Mouse (Mus musculus): ENCODE results near the gene Atg2a. TPM values are rescaled to one million over a fixed set of nuclear protein-coding genes. Genes with fewer than 3 reads are reported as not detected.

The Atg2a gene
- polyA plus RNA-seq, 1 experiment from 2014 or later, result 4.8 TPM

DNA sequence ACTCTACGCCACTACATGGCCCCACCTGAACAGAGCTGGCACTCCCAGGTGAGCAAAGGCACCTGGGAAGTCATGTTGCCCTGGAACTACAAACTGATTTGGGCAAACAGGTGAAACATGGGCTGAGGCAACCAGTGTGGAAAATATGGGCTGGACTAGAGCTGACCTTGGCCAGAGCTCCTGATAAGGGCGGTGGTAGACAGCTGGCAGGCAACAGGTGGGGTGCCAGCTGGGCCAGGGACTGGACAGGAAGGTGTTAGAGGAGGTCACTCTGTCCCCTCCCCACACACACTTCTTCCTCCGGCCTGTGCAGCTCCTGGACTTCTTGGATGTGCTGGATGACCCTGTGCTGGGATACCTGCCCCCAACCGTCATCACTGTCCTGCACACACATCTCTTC is 11.6 kb downstream of the Atg2a start:
- Histone ChIP-seq H3K4me2 (replicated peaks; ENCODE audit: low read depth) (no peak overlapping the region), H3K27me3 (ENCODE audit: control insufficient read depth, insufficient read depth, low read length) (no peaks in the 10 kb centered on the region), H3K9ac (ENCODE audit: low read length) (no peak overlapping the region), H3K4me3 (ENCODE audit: low read depth, low read length) (no peak overlapping the region), H3K36me3 (ENCODE audit: control insufficient read depth, insufficient read depth, low read length) (peaks cover 60% of the 10 kb centered on the region), H3K4me1 (replicated peaks; ENCODE audit: control insufficient read depth, insufficient read depth) (no peaks in the 10 kb centered on the region), H3K9me3 (ENCODE audit: control insufficient read depth, low read length) (no peaks in the 10 kb centered on the region), H3K27ac (replicated peaks) (no peak overlapping the region)
- DNase-seq (ENCODE audit: low spot score), result no peak
- no peak for ATAC-seq (ENCODE audit: low FRiP score, low TSS enrichment)
- 75% methylated on average over 4 of the region's 4 CpGs for WGBS
- TF ChIP-seq CTCF (IDR thresholded peaks at IDR 0.05; ENCODE audit: low read depth), result no peak
- TF ChIP-seq EP300 (optimal IDR thresholded peaks at IDR 0.05), result no peak

DNA sequence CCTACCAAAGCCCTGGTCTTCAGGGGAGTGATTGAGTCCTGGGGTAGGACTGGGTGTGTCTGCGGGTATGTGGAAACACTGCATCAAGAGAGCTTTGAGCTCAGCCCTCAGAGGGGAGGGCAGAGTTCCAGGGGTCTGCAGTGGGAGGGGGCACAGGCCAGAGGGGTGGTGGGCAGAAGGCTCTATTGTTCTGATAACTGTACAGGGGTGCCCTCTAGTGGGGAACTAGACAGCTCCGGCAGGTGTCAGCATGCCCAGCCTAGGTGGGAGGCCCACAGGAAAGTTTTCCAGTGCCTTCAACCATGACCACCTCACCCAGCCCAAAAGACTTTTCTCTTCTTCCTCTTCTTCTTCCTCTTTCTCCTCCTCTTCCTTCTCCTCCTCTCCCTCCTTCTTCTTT is 19.0 kb downstream of the Atg2a start:
- H3K4me2 ChIP-seq (replicated peaks; ENCODE audit: low read depth), result no peak overlapping the region
- no peak overlapping the region for H3K4me3 ChIP-seq (ENCODE audit: low read depth, low read length)
- H3K27ac ChIP-seq (replicated peaks), result no peak overlapping the region
- TF ChIP-seq CTCF (IDR thresholded peaks at IDR 0.05; ENCODE audit: low read depth) (peak; percentile 59), EP300 (optimal IDR thresholded peaks at IDR 0.05) (no peak)
- 69% methylated on average over 2 of the region's 2 CpGs for WGBS
- DNase-seq (ENCODE audit: low spot score) (no peak), ATAC-seq (ENCODE audit: low FRiP score, low TSS enrichment) (no peak)
- no peaks in the 10 kb centered on the region for H3K27me3 ChIP-seq (ENCODE audit: control insufficient read depth, insufficient read depth, low read length)
- peaks cover 26% of the 10 kb centered on the region for H3K36me3 ChIP-seq (ENCODE audit: control insufficient read depth, insufficient read depth, low read length)
- H3K9me3 ChIP-seq (ENCODE audit: control insufficient read depth, low read length), result no peaks in the 10 kb centered on the region
- H3K4me1 ChIP-seq (replicated peaks; ENCODE audit: control insufficient read depth, insufficient read depth), result no peaks in the 10 kb centered on the region
- H3K9ac ChIP-seq (ENCODE audit: low read length), result no peak overlapping the region

DNA sequence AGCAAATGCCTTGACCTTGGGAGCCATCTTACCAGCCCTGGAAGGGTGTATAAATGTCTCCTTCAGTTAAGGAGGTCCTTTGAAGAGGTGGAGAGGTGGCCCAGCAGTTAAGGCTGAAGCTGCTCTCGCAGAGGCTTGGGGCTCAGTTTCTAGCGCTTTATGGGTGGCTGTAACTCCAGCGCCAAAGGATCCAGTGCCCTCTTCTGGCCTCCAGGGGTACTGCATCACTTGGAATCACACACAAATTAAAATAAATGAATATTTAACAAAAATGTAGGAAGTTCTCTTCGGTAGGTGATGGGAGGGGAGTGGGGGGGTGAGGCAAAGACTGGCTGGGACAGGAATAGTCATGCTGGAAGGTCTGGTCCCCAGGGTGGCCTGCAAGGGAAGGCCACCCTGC is 19.5 kb downstream of the Atg2a start:
- no peak overlapping the region for H3K9ac ChIP-seq (ENCODE audit: low read length)
- H3K4me1 ChIP-seq (replicated peaks; ENCODE audit: control insufficient read depth, insufficient read depth), result no peaks in the 10 kb centered on the region
- H3K4me2 ChIP-seq (replicated peaks; ENCODE audit: low read depth), result no peak overlapping the region
- H3K36me3 ChIP-seq (ENCODE audit: control insufficient read depth, insufficient read depth, low read length), result peaks cover 26% of the 10 kb centered on the region
- DNase-seq (ENCODE audit: low spot score), result no peak
- H3K4me3 ChIP-seq (ENCODE audit: low read depth, low read length), result no peak overlapping the region
- no peaks in the 10 kb centered on the region for H3K27me3 ChIP-seq (ENCODE audit: control insufficient read depth, insufficient read depth, low read length)
- ATAC-seq (ENCODE audit: low FRiP score, low TSS enrichment), result no peak
- 75% methylated on average over 4 of the region's 4 CpGs for WGBS
- H3K27ac ChIP-seq (replicated peaks), result no peak overlapping the region
- TF ChIP-seq CTCF (IDR thresholded peaks at IDR 0.05; ENCODE audit: low read depth), result peak; percentile 60
- no peak for TF ChIP-seq EP300 (optimal IDR thresholded peaks at IDR 0.05)
- no peaks in the 10 kb centered on the region for H3K9me3 ChIP-seq (ENCODE audit: control insufficient read depth, low read length)

GRCm38 (mm10) chr19:6261379-6261778 is 19.9 kb downstream of the Atg2a start:
- no peak for DNase-seq (ENCODE audit: low spot score)
- no peak overlapping the region for H3K4me2 ChIP-seq (replicated peaks; ENCODE audit: low read depth)
- ATAC-seq (ENCODE audit: low FRiP score, low TSS enrichment), result no peak
- WGBS, result 96% methylated on average over 14 of the region's 14 CpGs
- no peak for TF ChIP-seq CTCF (IDR thresholded peaks at IDR 0.05; ENCODE audit: low read depth)
- no peak for TF ChIP-seq EP300 (optimal IDR thresholded peaks at IDR 0.05)
- no peak overlapping the region for H3K4me3 ChIP-seq (ENCODE audit: low read depth, low read length)
- peaks cover 21% of the 10 kb centered on the region for H3K36me3 ChIP-seq (ENCODE audit: control insufficient read depth, insufficient read depth, low read length)
- H3K27ac ChIP-seq (replicated peaks), result no peak overlapping the region
- H3K9ac ChIP-seq (ENCODE audit: low read length), result no peak overlapping the region
- no peaks in the 10 kb centered on the region for H3K27me3 ChIP-seq (ENCODE audit: control insufficient read depth, insufficient read depth, low read length)
- no peaks in the 10 kb centered on the region for H3K9me3 ChIP-seq (ENCODE audit: control insufficient read depth, low read length)
- H3K4me1 ChIP-seq (replicated peaks; ENCODE audit: control insufficient read depth, insufficient read depth), result no peaks in the 10 kb centered on the region

DNA sequence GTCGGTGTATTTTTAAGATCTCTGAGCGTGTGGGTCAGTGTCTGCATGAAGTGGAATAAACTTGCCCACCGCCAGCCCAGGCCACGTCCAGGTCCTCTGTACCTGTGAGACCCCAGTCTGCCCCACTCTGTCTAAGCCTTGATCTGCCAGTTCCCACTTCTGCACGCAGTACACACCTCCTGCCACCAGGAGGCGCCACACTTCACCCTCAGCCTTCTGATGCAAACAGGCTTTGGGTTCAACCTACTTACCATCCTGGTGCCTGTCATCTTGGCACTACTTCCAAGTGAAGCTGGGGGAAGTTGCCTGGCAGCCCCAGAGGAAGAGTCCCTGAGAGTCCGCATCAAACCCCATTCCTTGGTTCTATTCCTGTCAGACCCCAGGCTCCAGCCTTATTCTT is 20.8 kb downstream of the Atg2a start:
- H3K27ac ChIP-seq (replicated peaks), result peak overlapping the region; percentile 90
- H3K4me1 ChIP-seq (replicated peaks; ENCODE audit: control insufficient read depth, insufficient read depth), result no peaks in the 10 kb centered on the region
- H3K9ac ChIP-seq (ENCODE audit: low read length), result peak overlapping the region; percentile 23; the same call in 1 of the 2 replicates
- DNase-seq (ENCODE audit: low spot score) (peak; percentile 88), ATAC-seq (ENCODE audit: low FRiP score, low TSS enrichment) (no peak; the same call in 1 of the 2 replicates)
- 60% methylated on average over 7 of the region's 7 CpGs for WGBS
- H3K27me3 ChIP-seq (ENCODE audit: control insufficient read depth, insufficient read depth, low read length), result no peaks in the 10 kb centered on the region
- H3K4me2 ChIP-seq (replicated peaks; ENCODE audit: low read depth), result no peak overlapping the region
- no peaks in the 10 kb centered on the region for H3K9me3 ChIP-seq (ENCODE audit: control insufficient read depth, low read length)
- H3K36me3 ChIP-seq (ENCODE audit: control insufficient read depth, insufficient read depth, low read length), result peaks cover 16% of the 10 kb centered on the region
- H3K4me3 ChIP-seq (ENCODE audit: low read depth, low read length), result no peak overlapping the region
- TF ChIP-seq EP300 (optimal IDR thresholded peaks at IDR 0.05), result no peak
- peak; percentile 96 for TF ChIP-seq CTCF (IDR thresholded peaks at IDR 0.05; ENCODE audit: low read depth)

DNA sequence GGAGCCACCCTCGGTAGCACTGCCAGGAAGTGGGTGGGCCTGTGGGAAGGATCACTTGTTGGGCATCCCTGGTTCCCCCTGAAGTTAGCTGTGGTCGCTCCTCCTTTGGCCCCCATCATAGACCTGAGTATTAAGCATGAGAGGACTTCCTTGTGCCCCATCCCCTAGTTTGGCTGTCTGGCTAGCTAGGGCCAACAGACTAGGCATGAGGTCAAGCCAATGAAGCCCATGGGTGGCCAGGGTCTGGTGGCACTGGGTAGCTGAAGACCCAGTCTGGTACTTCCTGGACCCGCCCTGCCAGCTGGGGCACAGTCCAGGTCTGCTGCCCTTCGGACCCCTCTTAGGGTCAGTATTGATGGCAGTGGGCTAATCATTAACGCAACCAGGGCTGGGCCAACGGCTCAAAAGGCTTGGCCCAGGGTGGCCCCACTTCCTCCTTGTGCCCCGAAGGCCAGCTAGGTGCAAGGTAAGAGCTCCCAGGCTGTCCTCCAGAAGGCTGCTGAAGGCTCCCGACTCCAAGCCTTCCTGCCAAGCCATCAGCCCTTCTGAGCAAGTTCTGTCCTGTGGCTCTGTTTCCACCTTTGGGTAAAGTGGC is 21.5 kb downstream of the Atg2a start:
- no peak for TF ChIP-seq CTCF (IDR thresholded peaks at IDR 0.05; ENCODE audit: low read depth)
- TF ChIP-seq EP300 (optimal IDR thresholded peaks at IDR 0.05), result no peak
- Histone ChIP-seq H3K27me3 (ENCODE audit: control insufficient read depth, insufficient read depth, low read length) (no peaks in the 10 kb centered on the region), H3K36me3 (ENCODE audit: control insufficient read depth, insufficient read depth, low read length) (peaks cover 10% of the 10 kb centered on the region), H3K4me2 (replicated peaks; ENCODE audit: low read depth) (peak overlapping the region; percentile 47), H3K9ac (ENCODE audit: low read length) (peak overlapping the region; percentile 63), H3K4me3 (ENCODE audit: low read depth, low read length) (peak overlapping the region; percentile 29), H3K9me3 (ENCODE audit: control insufficient read depth, low read length) (no peaks in the 10 kb centered on the region), H3K27ac (replicated peaks) (peak overlapping the region; percentile 90), H3K4me1 (replicated peaks; ENCODE audit: control insufficient read depth, insufficient read depth) (no peaks in the 10 kb centered on the region)
- peak; percentile 80 for ATAC-seq (ENCODE audit: low FRiP score, low TSS enrichment)
- WGBS, result 65% methylated on average over 8 of the region's 8 CpGs
- peak; percentile 86 for DNase-seq (ENCODE audit: low spot score)

Data from stomach, postnatal 0 days (tissue).